Mouse (Mus musculus) cerebellum, adult 18-20 months (tissue): ENCODE measurements around the gene Ptma.
A peak's percentile ranks its signal among the peaks of the same experiment; 100 is the strongest.
"Not testable (repeated sequence)": the region's sequence is repeated elsewhere in the genome, so short reads cannot be mapped to it uniquely, and the experiment has no call there.

ENCODE experiments used
- DNase-seq, 2 experiments: peaks; one replicate each; pipeline ENCODE4 v3.0.0; 2021

The Ptma gene

GRCm38 (mm10) chr1:86520361-86520760, 6.2 kb upstream of the Ptma start:
- DNase-seq: peak in 1 of 2 experiments; percentile 40

- DNase-seq: peak; percentile 38 to 52
Observed at GRCm38 (mm10) chr1:86522286-86522871, 4.1 kb upstream of the Ptma start.

GRCm38 (mm10) chr1:86523776-86524618, 2.5 kb upstream of the Ptma start:
- DNase-seq: peak; percentile 11 to 35

- DNase-seq: peak; percentile 99 to 100
Observed at GRCm38 (mm10) chr1:86524619-86525498, 1.7 kb upstream of the Ptma start.

GRCm38 (mm10) chr1:86525499-86526115, 919 bp upstream of the Ptma start:
- peak in 1 of 2 experiments; percentile 84 for DNase-seq

- peak; percentile 54 to 73 for DNase-seq
Observed at GRCm38 (mm10) chr1:86526789-86527598, 468 bp downstream of the Ptma start.

GRCm38 (mm10) chr1:86527599-86528486, 1.3 kb downstream of the Ptma start:
- DNase-seq: peak; percentile 86 to 97

- DNase-seq: peak; percentile 77 to 84
Observed at GRCm38 (mm10) chr1:86528571-86529180, 2.1 kb downstream of the Ptma start.

GRCm38 (mm10) chr1:86529590-86529989, 3.1 kb downstream of the Ptma start:
- DNase-seq: peak in 1 of 2 experiments; percentile 18

- peak in 1 of 2 experiments; percentile 27 for DNase-seq
Observed at GRCm38 (mm10) chr1:86530871-86531546, 4.5 kb downstream of the Ptma start.

GRCm38 (mm10) chr1:86531547-86532321, 5.2 kb downstream of the Ptma start:
- no peak for DNase-seq

- peak; percentile 96 for DNase-seq
Observed at GRCm38 (mm10) chr1:86532362-86533051, 6.0 kb downstream of the Ptma start.

GRCm38 (mm10) chr1:86533411-86534130, 7.0 kb downstream of the Ptma start:
- no peak for DNase-seq

- DNase-seq: peak in 1 of 2 experiments; percentile 16
Observed at GRCm38 (mm10) chr1:86538383-86538782, 11.9 kb downstream of the Ptma start.

- DNase-seq: not testable (repeated sequence)
Observed at GRCm38 (mm10) chr1:86539583-86539982, 13.1 kb downstream of the Ptma start.

- no peak for DNase-seq
Observed at GRCm38 (mm10) chr1:86542584-86542983, 16.1 kb downstream of the Ptma start.

- DNase-seq: no peak
Observed at GRCm38 (mm10) chr1:86546797-86547196, 20.3 kb downstream of the Ptma start.
